Mouse (Mus musculus): ENCODE data around the gene Mvd. TPM values are rescaled to one million over a fixed set of nuclear protein-coding genes. Genes with fewer than 3 reads are reported as not detected.

Mvd gene
- polyA plus RNA-seq, 1 experiment from 2014 or later = 36.5 TPM

DNA sequence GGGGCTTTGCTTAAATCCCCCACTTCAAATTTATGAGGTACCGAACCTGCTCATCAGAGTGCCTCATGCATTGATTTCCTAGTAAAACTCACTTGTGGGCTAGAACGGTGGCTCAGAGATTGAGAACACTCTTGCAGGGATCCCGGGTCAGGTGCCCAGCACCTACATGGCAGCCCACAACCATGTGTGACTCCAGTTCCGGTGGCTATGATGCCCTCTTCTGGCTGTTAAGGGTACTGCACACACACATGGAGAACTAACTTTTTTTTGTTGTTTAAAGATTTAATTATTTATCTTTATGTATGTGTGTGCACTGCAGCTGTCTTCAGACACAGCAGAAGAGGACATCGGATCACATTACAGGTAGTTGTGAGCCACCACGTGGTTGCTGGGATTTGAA, 7.8 kb downstream of the Mvd start:
- Histone ChIP-seq H3K9me3 (ENCODE audit: control insufficient read depth, low read length) (no peaks in the 10 kb centered on the region), H3K36me3 (ENCODE audit: control insufficient read depth, insufficient read depth, low read length) (peaks cover 21% of the 10 kb centered on the region; the same call in 1 of the 2 replicates), H3K4me3 (ENCODE audit: low read depth, low read length) (no peak overlapping the region), H3K27me3 (replicated peaks; ENCODE audit: control insufficient read depth, insufficient read depth, low read length) (no peaks in the 10 kb centered on the region), H3K4me2 (no peak overlapping the region), H3K27ac (ENCODE audit: low read depth, low read length) (no peak overlapping the region), H3K9ac (ENCODE audit: low read depth, low read length) (no peak overlapping the region), H3K4me1 (replicated peaks; ENCODE audit: control insufficient read depth, insufficient read depth, low read length) (peaks cover 29% of the 10 kb centered on the region)
- no peak for DNase-seq (ENCODE audit: low spot score)
- no peak for ATAC-seq (replicated peaks; ENCODE audit: low FRiP score)
- WGBS = 86% methylated on average over 6 of the region's 6 CpGs

DNA sequence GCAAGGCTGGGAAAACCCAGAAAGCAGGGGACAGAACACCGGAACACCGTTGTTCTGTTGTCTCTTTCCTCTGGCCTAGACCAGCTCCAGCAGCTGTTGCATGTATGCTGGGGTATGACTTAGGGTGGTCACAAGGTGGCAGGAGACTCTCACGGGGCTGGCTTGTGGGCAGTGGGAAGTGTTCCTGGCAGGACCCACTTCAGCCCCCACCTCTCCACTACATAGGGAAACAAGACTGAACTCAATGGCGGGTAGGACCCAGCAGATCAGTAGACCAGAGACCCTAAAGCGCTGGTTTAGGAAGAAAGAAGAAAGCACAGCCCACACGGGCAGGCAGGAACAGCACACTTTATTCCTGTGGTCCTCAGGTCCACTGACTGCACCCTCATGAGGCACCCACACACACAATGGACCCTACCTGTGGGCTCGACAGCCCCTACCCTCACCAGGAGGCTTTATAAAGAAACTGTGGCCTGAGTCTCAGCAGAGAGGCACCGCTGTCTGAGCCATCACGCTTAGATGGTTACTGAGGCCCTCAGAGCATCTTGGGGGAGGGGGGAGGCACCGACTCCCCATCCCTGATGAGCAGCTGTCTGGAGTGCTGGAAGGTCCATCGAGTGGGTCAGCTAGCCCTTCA, 9.8 kb downstream of the Mvd start:
- ATAC-seq (replicated peaks; ENCODE audit: low FRiP score) (no peak; the same call in 1 of the 2 replicates), DNase-seq (ENCODE audit: low spot score) (no peak)
- Histone ChIP-seq H3K36me3 (ENCODE audit: control insufficient read depth, insufficient read depth, low read length) (peaks cover 22% of the 10 kb centered on the region), H3K4me2 (peak overlapping the region; percentile 97), H3K9ac (ENCODE audit: low read depth, low read length) (peak overlapping the region; percentile 81; the same call in 1 of the 2 replicates), H3K27ac (ENCODE audit: low read depth, low read length) (no peak overlapping the region; the same call in 1 of the 2 replicates), H3K27me3 (replicated peaks; ENCODE audit: control insufficient read depth, insufficient read depth, low read length) (no peaks in the 10 kb centered on the region), H3K9me3 (ENCODE audit: control insufficient read depth, low read length) (no peaks in the 10 kb centered on the region), H3K4me1 (replicated peaks; ENCODE audit: control insufficient read depth, insufficient read depth, low read length) (peaks cover 32% of the 10 kb centered on the region), H3K4me3 (ENCODE audit: low read depth, low read length) (peak overlapping the region; percentile 69; the same call in 1 of the 2 replicates)
- WGBS = 61% methylated on average over 11 of the region's 11 CpGs

DNA sequence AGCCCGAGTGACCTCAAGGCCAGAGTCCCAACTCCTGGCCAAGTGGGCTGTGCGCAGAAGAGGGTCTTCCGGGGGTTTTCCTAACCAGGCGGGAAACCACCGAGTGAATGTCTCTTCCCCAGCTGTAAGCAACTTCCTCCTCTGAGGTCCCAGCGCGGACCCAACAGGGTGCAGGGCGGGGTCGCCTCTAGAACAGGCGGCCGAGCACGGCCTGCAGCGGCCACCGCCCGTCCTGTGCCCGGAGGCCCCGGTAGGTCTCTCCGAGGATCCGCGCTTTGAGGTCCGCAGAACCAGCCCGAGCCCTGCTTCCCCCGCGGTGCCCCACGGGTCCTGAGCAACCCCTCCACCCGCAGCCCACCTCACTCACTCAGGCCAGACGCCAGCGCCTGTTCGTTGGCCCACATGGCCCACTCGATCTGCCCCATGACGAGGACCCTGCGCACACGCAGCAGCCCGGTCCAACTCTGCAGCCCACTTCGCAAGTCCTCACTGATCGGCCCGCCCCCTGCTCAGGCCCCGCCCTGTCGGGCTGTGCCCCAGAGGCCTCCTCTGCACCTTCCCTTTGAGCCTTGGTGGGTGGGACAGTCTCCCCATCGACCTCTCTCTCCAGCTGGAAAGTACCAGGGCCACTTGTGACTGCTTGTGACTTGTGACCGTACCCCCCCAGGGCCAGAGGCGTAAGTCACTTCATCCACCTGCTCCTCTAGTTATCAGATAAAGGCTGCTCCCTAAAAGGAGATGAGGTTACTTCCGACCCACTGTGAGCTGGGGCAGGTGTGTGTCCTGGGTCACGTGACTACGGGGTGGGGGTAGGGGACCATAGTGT, 10.6 kb downstream of the Mvd start, which contains the start of gene Cyba:
Gene Cyba (minus strand): TSS at position 488 of the 826 bp plus-strand sequence.
- Histone ChIP-seq H3K27me3 (replicated peaks; ENCODE audit: control insufficient read depth, insufficient read depth, low read length) (no peaks in the 10 kb centered on the region), H3K9ac (ENCODE audit: low read depth, low read length) (peak within 1 kb of the TSS; percentile 81), H3K36me3 (ENCODE audit: control insufficient read depth, insufficient read depth, low read length) (peaks cover 18% of the 10 kb centered on the region), H3K27ac (ENCODE audit: low read depth, low read length) (peak within 1 kb of the TSS; percentile 79), H3K4me3 (ENCODE audit: low read depth, low read length) (peak within 1 kb of the TSS; percentile 69), H3K4me2 (peak within 1 kb of the TSS; percentile 97), H3K9me3 (ENCODE audit: control insufficient read depth, low read length) (no peaks in the 10 kb centered on the region), H3K4me1 (replicated peaks; ENCODE audit: control insufficient read depth, insufficient read depth, low read length) (peaks cover 26% of the 10 kb centered on the region)
- 3% methylated on average over 45 of the region's 45 CpGs for WGBS
- ATAC-seq (replicated peaks; ENCODE audit: low FRiP score) (peak; percentile 84), DNase-seq (ENCODE audit: low spot score) (peak; percentile 76)

DNA sequence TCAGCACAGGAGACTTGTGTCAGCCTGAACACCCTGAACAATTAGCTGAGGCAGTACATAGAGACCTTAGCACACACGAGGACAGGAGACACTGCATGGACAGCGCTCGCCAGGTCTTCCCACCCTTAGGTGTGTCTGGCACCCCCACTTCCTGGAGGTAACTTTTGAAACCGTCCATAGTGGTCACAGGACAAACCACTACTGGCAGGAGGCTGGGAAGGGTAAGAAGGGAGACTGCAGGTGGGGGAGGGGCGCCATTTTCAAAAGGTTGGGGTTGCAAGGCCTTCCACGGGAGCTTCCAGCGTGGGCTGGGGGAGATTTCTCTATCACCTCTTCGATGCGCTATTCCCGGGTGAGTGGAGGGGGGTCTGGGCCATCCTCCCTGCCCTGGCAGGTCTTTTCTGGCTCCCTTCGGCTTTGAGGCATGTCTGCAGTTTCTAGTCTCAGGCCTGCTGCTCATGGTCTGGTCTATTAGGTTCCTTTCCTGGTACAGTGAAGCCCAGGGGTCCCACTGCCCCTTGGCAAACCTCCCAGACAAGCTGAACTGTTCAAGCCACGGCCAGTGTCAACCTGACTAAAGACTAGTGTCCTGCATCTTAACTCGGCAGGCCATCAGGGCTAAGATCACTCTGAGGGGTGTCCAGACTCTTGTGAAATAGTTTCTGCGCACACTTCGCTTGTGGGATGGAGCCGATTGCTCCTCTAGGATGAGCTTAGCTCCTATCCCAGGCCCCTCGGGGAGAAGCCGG, 11.4 kb downstream of the Mvd start:
- no peaks in the 10 kb centered on the region for H3K9me3 ChIP-seq (ENCODE audit: control insufficient read depth, low read length)
- H3K9ac ChIP-seq (ENCODE audit: low read depth, low read length) = peak overlapping the region; percentile 81
- H3K4me1 ChIP-seq (replicated peaks; ENCODE audit: control insufficient read depth, insufficient read depth, low read length) = peaks cover 24% of the 10 kb centered on the region
- DNase-seq (ENCODE audit: low spot score) (no peak), ATAC-seq (replicated peaks; ENCODE audit: low FRiP score) (peak; percentile 9; the same call in 1 of the 2 replicates)
- no peaks in the 10 kb centered on the region for H3K27me3 ChIP-seq (replicated peaks; ENCODE audit: control insufficient read depth, insufficient read depth, low read length)
- peak overlapping the region; percentile 97 for H3K4me2 ChIP-seq
- H3K27ac ChIP-seq (ENCODE audit: low read depth, low read length) = peak overlapping the region; percentile 79
- WGBS = 28% methylated on average over 18 of the region's 18 CpGs
- H3K36me3 ChIP-seq (ENCODE audit: control insufficient read depth, insufficient read depth, low read length) = peaks cover 14% of the 10 kb centered on the region
- peak overlapping the region; percentile 69 for H3K4me3 ChIP-seq (ENCODE audit: low read depth, low read length)

DNA sequence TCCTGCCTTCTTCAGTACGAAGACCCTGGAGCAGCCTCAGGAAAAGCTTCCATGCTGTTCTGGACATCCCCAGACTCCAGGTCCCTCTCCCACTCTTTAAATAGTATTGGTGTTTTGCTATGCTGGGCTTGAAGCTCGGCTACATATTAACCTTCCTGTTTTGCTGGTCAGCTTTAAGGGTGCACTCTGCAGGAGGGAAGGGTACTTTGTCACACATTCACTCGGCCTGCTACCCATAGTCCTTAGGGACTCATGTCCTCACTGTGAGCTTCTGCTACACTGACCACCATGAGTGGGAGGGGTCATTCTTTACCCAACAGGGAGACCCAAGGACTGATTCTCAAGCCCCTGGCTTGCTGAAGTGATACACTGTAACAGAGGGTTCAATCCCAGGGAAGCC, 12.6 kb downstream of the Mvd start:
- Histone ChIP-seq H3K9me3 (ENCODE audit: control insufficient read depth, low read length) (no peaks in the 10 kb centered on the region), H3K9ac (ENCODE audit: low read depth, low read length) (no peak overlapping the region), H3K27ac (ENCODE audit: low read depth, low read length) (no peak overlapping the region), H3K4me1 (replicated peaks; ENCODE audit: control insufficient read depth, insufficient read depth, low read length) (peaks cover 23% of the 10 kb centered on the region), H3K27me3 (replicated peaks; ENCODE audit: control insufficient read depth, insufficient read depth, low read length) (no peaks in the 10 kb centered on the region), H3K4me3 (ENCODE audit: low read depth, low read length) (no peak overlapping the region), H3K36me3 (ENCODE audit: control insufficient read depth, insufficient read depth, low read length) (peaks cover 8% of the 10 kb centered on the region), H3K4me2 (no peak overlapping the region)
- 71% methylated on average over 3 of the region's 3 CpGs for WGBS
- no peak for ATAC-seq (replicated peaks; ENCODE audit: low FRiP score)
- DNase-seq (ENCODE audit: low spot score) = no peak

DNA sequence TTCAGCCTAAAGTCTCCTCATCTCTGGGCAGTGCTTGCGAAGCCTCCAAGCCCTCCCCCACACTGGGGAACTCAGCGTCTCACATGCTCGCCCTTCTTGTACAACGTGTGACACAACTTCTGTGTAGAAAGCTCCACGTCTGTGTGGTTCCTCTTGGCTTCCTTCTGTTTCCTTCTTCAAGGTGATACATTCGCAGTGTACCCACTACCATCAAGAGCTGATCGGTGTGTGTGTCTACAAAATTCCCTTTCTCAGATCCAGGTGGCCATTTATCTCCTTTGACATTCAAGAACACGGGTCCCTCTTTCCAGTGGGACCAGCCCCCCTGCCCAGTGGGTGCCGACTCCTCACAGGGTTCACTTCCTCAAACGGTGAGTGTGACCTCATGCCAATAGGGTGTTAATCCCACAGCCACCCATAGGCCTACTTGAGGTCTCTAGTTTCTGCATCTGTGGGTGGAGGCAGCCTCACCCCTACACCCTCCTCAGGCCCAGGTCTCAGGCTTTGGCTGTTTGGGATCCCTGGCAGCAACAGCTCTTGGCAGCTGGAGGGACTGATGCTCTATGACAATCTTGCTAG, 13.1 kb downstream of the Mvd start:
- Histone ChIP-seq H3K27ac (ENCODE audit: low read depth, low read length) (no peak overlapping the region), H3K4me1 (replicated peaks; ENCODE audit: control insufficient read depth, insufficient read depth, low read length) (peaks cover 23% of the 10 kb centered on the region), H3K27me3 (replicated peaks; ENCODE audit: control insufficient read depth, insufficient read depth, low read length) (no peaks in the 10 kb centered on the region), H3K36me3 (ENCODE audit: control insufficient read depth, insufficient read depth, low read length) (peaks cover 4% of the 10 kb centered on the region; the same call in 1 of the 2 replicates), H3K4me3 (ENCODE audit: low read depth, low read length) (no peak overlapping the region), H3K4me2 (no peak overlapping the region), H3K9me3 (ENCODE audit: control insufficient read depth, low read length) (no peaks in the 10 kb centered on the region), H3K9ac (ENCODE audit: low read depth, low read length) (no peak overlapping the region)
- WGBS = 60% methylated on average over 10 of the region's 10 CpGs
- ATAC-seq (replicated peaks; ENCODE audit: low FRiP score) (no peak), DNase-seq (ENCODE audit: low spot score) (no peak)

DNA sequence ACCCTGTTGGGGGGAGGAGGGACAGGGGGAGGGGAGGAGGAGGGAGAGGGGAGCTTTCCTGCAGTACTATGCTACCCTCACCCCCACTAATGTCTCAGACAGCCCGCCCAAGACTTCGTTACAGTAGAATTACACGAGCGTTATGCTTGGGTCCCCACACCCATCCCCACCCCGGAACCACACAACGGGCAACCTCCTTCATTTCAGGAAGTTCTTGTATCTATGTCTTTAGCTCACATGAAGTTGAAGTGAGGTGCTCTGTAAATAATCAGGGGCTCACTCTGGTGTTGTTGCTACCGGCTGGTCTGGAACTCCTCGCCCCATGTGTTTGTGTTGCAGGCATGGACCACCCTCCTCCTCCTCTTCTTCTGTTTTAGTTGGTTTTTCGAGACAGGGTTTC, 15.1 kb downstream of the Mvd start:
- Histone ChIP-seq H3K9ac (ENCODE audit: low read depth, low read length) (no peak overlapping the region), H3K27me3 (replicated peaks; ENCODE audit: control insufficient read depth, insufficient read depth, low read length) (no peaks in the 10 kb centered on the region), H3K4me2 (no peak overlapping the region), H3K4me1 (replicated peaks; ENCODE audit: control insufficient read depth, insufficient read depth, low read length) (peaks cover 20% of the 10 kb centered on the region), H3K4me3 (ENCODE audit: low read depth, low read length) (no peak overlapping the region), H3K27ac (ENCODE audit: low read depth, low read length) (no peak overlapping the region), H3K36me3 (ENCODE audit: control insufficient read depth, insufficient read depth, low read length) (peaks cover 4% of the 10 kb centered on the region; the same call in 1 of the 2 replicates), H3K9me3 (ENCODE audit: control insufficient read depth, low read length) (no peaks in the 10 kb centered on the region)
- ATAC-seq (replicated peaks; ENCODE audit: low FRiP score) = no peak
- WGBS = 69% methylated on average over 9 of the region's 9 CpGs
- DNase-seq (ENCODE audit: low spot score) = no peak

DNA sequence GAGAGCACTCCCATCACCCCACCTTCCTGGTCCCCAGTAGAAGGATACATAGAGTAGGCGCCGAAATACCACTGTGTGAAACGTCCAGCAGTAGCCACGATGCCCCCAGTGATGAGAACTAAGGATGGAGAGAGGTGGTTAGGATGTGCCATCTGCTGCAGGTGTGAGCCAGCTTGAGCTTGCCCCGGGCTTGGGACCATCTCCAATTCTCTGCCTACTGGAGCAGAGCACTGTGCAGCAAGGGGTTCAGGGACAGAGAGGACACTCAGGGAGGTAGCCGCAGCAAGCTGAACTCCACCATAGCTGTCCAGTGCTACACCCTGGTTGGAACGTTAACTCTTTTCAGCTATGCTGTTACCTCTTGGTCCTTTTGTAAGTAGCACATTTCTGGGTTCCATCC, 15.6 kb downstream of the Mvd start:
- DNase-seq (ENCODE audit: low spot score) = no peak
- H3K4me1 ChIP-seq (replicated peaks; ENCODE audit: control insufficient read depth, insufficient read depth, low read length) = peaks cover 15% of the 10 kb centered on the region

More for the DNA sequence above, 15.6 kb downstream of the Mvd start:
- Histone ChIP-seq H3K9ac (ENCODE audit: low read depth, low read length) (no peak overlapping the region), H3K4me3 (ENCODE audit: low read depth, low read length) (no peak overlapping the region), H3K27ac (ENCODE audit: low read depth, low read length) (no peak overlapping the region), H3K4me2 (no peak overlapping the region), H3K36me3 (ENCODE audit: control insufficient read depth, insufficient read depth, low read length) (peaks cover 4% of the 10 kb centered on the region; the same call in 1 of the 2 replicates), H3K9me3 (ENCODE audit: control insufficient read depth, low read length) (no peaks in the 10 kb centered on the region), H3K27me3 (replicated peaks; ENCODE audit: control insufficient read depth, insufficient read depth, low read length) (no peaks in the 10 kb centered on the region)
- 88% methylated on average over 7 of the region's 7 CpGs for WGBS
- no peak for ATAC-seq (replicated peaks; ENCODE audit: low FRiP score)
